Mouse (Mus musculus) liver, postnatal 0 days (tissue): ENCODE data around the gene Kif3a. TPM values are rescaled to one million over a fixed set of nuclear protein-coding genes. Genes with fewer than 3 reads are reported as not detected.
A peak's percentile ranks its signal among the peaks of the same experiment; 100 is the strongest.

Experiments
- ATAC-seq: fragments of 200-750 bp; cut with Nextera tagmentation; 2 replicates; pipeline ENCODE4 v1.8.0; 2017; ENCODE audit warnings: mild to moderate bottlenecking, moderate library complexity
- DNase-seq: peaks from one replicate; pipeline ENCODE4 v3.0.0-alpha.2; 2016
- H3K27ac ChIP-seq: fragments of 300-500 bp; sonication (generic); 2 replicates; pipeline ENCODE4 v1.5.1; 2014; ENCODE audit warnings: antibody characterized with exemption, moderate library complexity, mild to moderate bottlenecking, low read depth
- H3K27me3 ChIP-seq: fragments of 300-500 bp; sonication (generic); 2 replicates; pipeline ENCODE4 v1.6.1; 2014; ENCODE audit warnings: low read length, control low read depth, mixed read lengths; ENCODE audit not compliant: insufficient read depth
- H3K36me3 ChIP-seq: fragments of 300-500 bp; sonication (generic); replicated peaks from 2 replicates; pipeline ENCODE4 v1.6.1; 2014; ENCODE audit warnings: mild to moderate bottlenecking, control low read depth, low read length, moderate library complexity, mixed read lengths; ENCODE audit not compliant: insufficient read depth
- H3K4me1 ChIP-seq: fragments of 300-500 bp; sonication (generic); 2 replicates; pipeline ENCODE4 v1.6.1; 2014; ENCODE audit warnings: antibody characterized with exemption, mild to moderate bottlenecking, control low read depth; ENCODE audit not compliant: insufficient read depth
- H3K4me2 ChIP-seq: fragments of 300-500 bp; sonication (generic); 2 replicates; pipeline ENCODE4 v1.6.1; 2014; ENCODE audit warnings: low read depth, mild to moderate bottlenecking, low read length, moderate library complexity, mixed read lengths
- H3K4me3 ChIP-seq: fragments of 300-500 bp; sonication (generic); 2 replicates; pipeline ENCODE4 v1.5.1; 2014; ENCODE audit warnings: low read depth, low read length
- H3K9ac ChIP-seq: fragments of 300-500 bp; sonication (generic); replicated peaks from 2 replicates; pipeline ENCODE4 v1.6.1; 2014; ENCODE audit warnings: mild to moderate bottlenecking, moderate library complexity
- H3K9me3 ChIP-seq: fragments of 300-500 bp; sonication (generic); 2 replicates; pipeline ENCODE4 v1.6.1; 2016; ENCODE audit warnings: mild to moderate bottlenecking, control low read depth, low read length, mixed read lengths
- CTCF ChIP-seq: sonication (generic); IDR thresholded peaks from 2 replicates; pipeline ENCODE4 v1.5.1; 2016; ENCODE audit warnings: antibody characterized with exemption, low read depth
- EP300 ChIP-seq: IDR thresholded peaks from 2 replicates; pipeline ENCODE4 v1.6.1; 2016; ENCODE audit warnings: antibody characterized with exemption, low read depth, mild to moderate bottlenecking
- WGBS: fragments of 180-500 bp; shearing (Covaris S2); extraction: QIAGEN DNeasy Blood & Tissue Kit; methylation state at CpG from one replicate; pipeline ENCODE4 v1.1.7; 2014; ENCODE audit not compliant: insufficient replicate concordance; 5-methylcytosine and 5-hydroxymethylcytosine counted together
- polyA plus RNA-seq: library from polyadenylated mRNA; unstranded; fragments of >200 nt; fragmentation: Nextera tagmentation; extraction: Ambion mirVana; gene quantifications from 2 replicates; pipeline ENCODE4 v1.2.1, GENCODE M21; 2015

The Kif3a gene
- polyA plus RNA-seq, 1 experiment from 2014 or later, result 5.3 TPM

- Histone ChIP-seq H3K9ac (no peak overlapping the region), H3K9me3 (no peaks in the 10 kb centered on the region), H3K27ac (no peak overlapping the region), H3K4me3 (no peak overlapping the region), H3K4me1 (no peaks in the 10 kb centered on the region), H3K27me3 (no peaks in the 10 kb centered on the region), H3K4me2 (peak overlapping the region; percentile 4; the same call in 1 of the 2 replicates), H3K36me3 (no peaks in the 10 kb centered on the region)
- no peak for TF ChIP-seq CTCF
- TF ChIP-seq EP300, result no peak
- DNase-seq (no peak), ATAC-seq (no peak)
- WGBS, result 10% methylated on average over 12 of the region's 12 CpGs
Observed at GRCm38 (mm10) chr11:53605609-53606008, 38.4 kb downstream of the Kif3a start.

DNA sequence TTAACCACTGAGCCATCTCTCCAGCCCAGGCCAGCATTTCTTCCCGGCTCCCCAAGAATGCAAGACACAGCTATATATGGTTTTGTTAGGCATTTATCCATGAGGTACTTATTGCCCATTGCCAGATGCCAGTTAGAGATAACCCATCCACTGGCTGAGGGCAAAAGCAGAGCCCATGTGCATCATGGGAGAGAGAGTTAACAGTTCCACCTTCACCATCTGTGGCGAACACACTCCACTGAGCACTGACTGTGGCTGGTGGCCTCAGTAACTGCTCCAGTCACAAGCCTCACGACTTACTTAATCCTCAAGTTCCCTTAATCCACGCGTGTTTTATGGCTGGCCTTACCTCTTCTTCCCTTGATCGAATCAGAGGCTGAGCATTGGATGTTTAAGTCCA is 42.1 kb downstream of the Kif3a start:
- no peak for DNase-seq
- Histone ChIP-seq H3K4me3 (no peak overlapping the region), H3K27ac (no peak overlapping the region), H3K4me2 (no peak overlapping the region), H3K9ac (no peak overlapping the region), H3K9me3 (no peaks in the 10 kb centered on the region), H3K27me3 (no peaks in the 10 kb centered on the region), H3K36me3 (no peaks in the 10 kb centered on the region), H3K4me1 (no peaks in the 10 kb centered on the region)
- TF ChIP-seq EP300 (0 out of 2 replicates have a peak, but pooled peaks have one; percentile 16), CTCF (no peak)
- 43% methylated on average over 6 of the region's 6 CpGs for WGBS
- ATAC-seq, result peak; percentile 56

DNA sequence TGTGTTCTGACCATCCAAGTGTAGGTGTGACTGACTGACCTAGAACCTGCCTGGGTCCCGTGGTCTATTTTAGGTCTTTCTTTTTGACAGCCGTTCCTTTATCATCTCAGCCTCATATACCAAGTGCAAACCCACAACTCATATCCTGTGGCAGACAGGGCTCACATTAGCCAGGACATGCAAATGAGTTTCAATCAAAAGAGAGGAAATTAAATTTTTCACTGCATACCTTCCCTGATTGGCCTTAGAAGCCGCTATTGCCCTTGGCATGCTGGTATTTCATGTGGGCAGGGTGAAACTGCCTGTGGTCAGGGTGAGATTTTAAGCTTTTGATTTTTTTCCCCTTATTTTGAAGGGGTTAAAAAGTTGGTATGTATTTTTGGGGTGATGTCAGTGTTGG is 42.5 kb downstream of the Kif3a start:
- Histone ChIP-seq H3K9me3 (no peaks in the 10 kb centered on the region), H3K4me2 (no peak overlapping the region), H3K36me3 (no peaks in the 10 kb centered on the region), H3K4me3 (no peak overlapping the region), H3K9ac (no peak overlapping the region), H3K4me1 (no peaks in the 10 kb centered on the region), H3K27me3 (no peaks in the 10 kb centered on the region), H3K27ac (no peak overlapping the region)
- 48% methylated on average over 3 of the region's 3 CpGs for WGBS
- no peak for TF ChIP-seq CTCF
- no peak for TF ChIP-seq EP300
- ATAC-seq (no peak), DNase-seq (no peak)

GRCm38 (mm10) chr11:53615172-53615571 is 48.0 kb downstream of the Kif3a start:
- H3K27ac ChIP-seq, result no peak overlapping the region
- DNase-seq (no peak), ATAC-seq (no peak)
- no peaks in the 10 kb centered on the region for H3K9me3 ChIP-seq
- no peak overlapping the region for H3K4me3 ChIP-seq
- TF ChIP-seq EP300 (no peak), CTCF (no peak)
- no peaks in the 10 kb centered on the region for H3K27me3 ChIP-seq
- WGBS, result 43% methylated on average over 6 of the region's 6 CpGs
- H3K36me3 ChIP-seq, result no peaks in the 10 kb centered on the region
- H3K9ac ChIP-seq, result no peak overlapping the region
- H3K4me2 ChIP-seq, result no peak overlapping the region
- peaks cover 6% of the 10 kb centered on the region for H3K4me1 ChIP-seq

- H3K4me3 ChIP-seq, result no peak overlapping the region
- DNase-seq, result no peak
- H3K27ac ChIP-seq, result no peak overlapping the region
- no peak overlapping the region for H3K4me2 ChIP-seq
- ATAC-seq, result no peak
- TF ChIP-seq EP300 (no peak), CTCF (no peak)
- H3K36me3 ChIP-seq, result no peaks in the 10 kb centered on the region
- no peaks in the 10 kb centered on the region for H3K9me3 ChIP-seq
- H3K4me1 ChIP-seq, result peaks cover 6% of the 10 kb centered on the region
- WGBS, result 90% methylated on average over 8 of the region's 8 CpGs
- H3K27me3 ChIP-seq, result no peaks in the 10 kb centered on the region
- H3K9ac ChIP-seq, result no peak overlapping the region
Observed at GRCm38 (mm10) chr11:53615575-53615974, 48.4 kb downstream of the Kif3a start.

DNA sequence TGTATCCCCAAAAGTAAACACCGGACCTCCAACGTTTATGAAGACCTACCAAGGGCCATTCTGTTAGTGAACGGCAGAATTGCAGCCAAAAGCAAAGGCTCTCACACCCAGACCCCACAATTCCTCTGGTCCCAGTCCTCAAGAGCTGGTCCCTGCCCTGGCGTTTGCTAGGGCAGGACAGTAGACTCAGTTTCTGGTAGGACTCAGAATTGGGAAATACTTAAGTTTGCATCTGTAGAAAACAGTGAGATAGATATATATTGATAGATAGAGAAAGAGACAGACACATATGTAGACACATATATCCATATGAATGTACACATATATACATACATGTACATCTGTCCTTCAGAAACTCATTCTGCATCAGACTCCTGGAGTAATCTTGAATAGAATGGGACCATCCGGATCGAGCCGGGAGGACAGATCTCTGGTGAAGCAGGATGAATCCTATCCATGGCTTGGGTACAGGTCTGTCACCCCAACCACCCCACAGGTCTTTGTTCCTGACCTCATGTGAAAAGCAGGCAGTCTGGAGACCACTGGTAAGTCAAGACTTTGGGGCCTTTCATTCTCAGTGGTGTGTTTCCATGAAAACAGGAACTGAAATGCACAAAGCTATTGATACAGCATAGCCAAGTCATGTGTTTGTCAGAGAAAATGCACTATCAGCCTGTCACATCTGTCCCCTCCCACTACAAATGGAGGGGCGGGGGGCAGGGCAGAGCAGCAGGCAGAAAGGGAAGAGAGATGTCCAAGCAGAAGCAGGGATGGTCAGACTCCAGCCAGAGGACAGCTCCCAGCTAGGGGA is 49.8 kb downstream of the Kif3a start:
- peaks cover 6% of the 10 kb centered on the region for H3K4me1 ChIP-seq
- no peaks in the 10 kb centered on the region for H3K9me3 ChIP-seq
- H3K27ac ChIP-seq, result no peak overlapping the region
- no peak overlapping the region for H3K4me3 ChIP-seq
- 60% methylated on average over 8 of the region's 8 CpGs for WGBS
- H3K9ac ChIP-seq, result no peak overlapping the region
- 0 out of 2 replicates have a peak overlapping the region, but pooled peaks have one; percentile 9 for H3K4me2 ChIP-seq
- peak; percentile 42 for DNase-seq
- H3K36me3 ChIP-seq, result no peaks in the 10 kb centered on the region
- TF ChIP-seq CTCF (no peak), EP300 (no peak)
- no peaks in the 10 kb centered on the region for H3K27me3 ChIP-seq
- ATAC-seq, result peak; percentile 33; the same call in 1 of the 2 replicates
